Mouse (Mus musculus): ENCODE data around the gene Synm. TPM values are rescaled to one million over a fixed set of nuclear protein-coding genes. Genes with fewer than 3 reads are reported as not detected.
A peak's percentile ranks its signal among the peaks of the same experiment; 100 is the strongest.

The Synm gene
- 0.79 and 0.88 TPM in 2 replicates for polyA plus RNA-seq (2014; fragmentation: Nextera tagmentation; extraction: Ambion mirVana)

GRCm38 (mm10) chr7:67759629-67759995 is at the start of gene Synm:
Gene Synm, minus strand, starts transcription at chr7:67759742.
- WGBS = under 1% methylated on average over 37 of the region's 37 CpGs
- H3K9ac ChIP-seq (ENCODE audit: low read length) = peak within 1 kb of the TSS; percentile 41; the same call in 1 of the 2 replicates
- peak within 1 kb of the TSS; percentile 50 for H3K4me3 ChIP-seq (ENCODE audit: low read depth, low read length)
- peaks cover 14% of the 10 kb centered on the region for H3K27me3 ChIP-seq (ENCODE audit: control insufficient read depth, insufficient read depth, low read length)
- no peak within 1 kb of the TSS for H3K27ac ChIP-seq (replicated peaks; ENCODE audit: low read depth, low read length)
- no peaks in the 10 kb centered on the region for H3K36me3 ChIP-seq (ENCODE audit: control insufficient read depth, insufficient read depth, low read length)
- H3K9me3 ChIP-seq (ENCODE audit: control insufficient read depth, low read length) = no peaks in the 10 kb centered on the region
- peak within 1 kb of the TSS; percentile 100 for H3K4me2 ChIP-seq (ENCODE audit: low read depth, severe bottlenecking)
- ATAC-seq (ENCODE audit: insufficient number of reproducible peaks, low FRiP score, low TSS enrichment, low read depth) = peak; percentile 82
- DNase-seq (ENCODE audit: low spot score) = peak; percentile 95
- peaks cover 9% of the 10 kb centered on the region for H3K4me1 ChIP-seq (ENCODE audit: control insufficient read depth, insufficient read depth, low read length)

- Histone ChIP-seq H3K4me3 (ENCODE audit: low read depth, low read length) (peak overlapping the region; percentile 27), H3K4me2 (ENCODE audit: low read depth, severe bottlenecking) (peak overlapping the region; percentile 74), H3K9me3 (ENCODE audit: control insufficient read depth, low read length) (no peaks in the 10 kb centered on the region), H3K27me3 (ENCODE audit: control insufficient read depth, insufficient read depth, low read length) (no peaks in the 10 kb centered on the region), H3K36me3 (ENCODE audit: control insufficient read depth, insufficient read depth, low read length) (no peaks in the 10 kb centered on the region), H3K9ac (ENCODE audit: low read length) (peak overlapping the region; percentile 40; the same call in 1 of the 2 replicates), H3K27ac (replicated peaks; ENCODE audit: low read depth, low read length) (no peak overlapping the region), H3K4me1 (ENCODE audit: control insufficient read depth, insufficient read depth, low read length) (no peaks in the 10 kb centered on the region)
- WGBS = 14% methylated on average over 12 of the region's 13 CpGs
- ATAC-seq (ENCODE audit: insufficient number of reproducible peaks, low FRiP score, low TSS enrichment, low read depth) (no peak), DNase-seq (ENCODE audit: low spot score) (no peak)
Measured at GRCm38 (mm10) chr7:67803857-67804215, 44.3 kb upstream of the Synm start.

- H3K9ac ChIP-seq (ENCODE audit: low read length) = peak overlapping the region; percentile 40; the same call in 1 of the 2 replicates
- peak overlapping the region; percentile 27 for H3K4me3 ChIP-seq (ENCODE audit: low read depth, low read length)
- H3K27ac ChIP-seq (replicated peaks; ENCODE audit: low read depth, low read length) = no peak overlapping the region
- no peaks in the 10 kb centered on the region for H3K36me3 ChIP-seq (ENCODE audit: control insufficient read depth, insufficient read depth, low read length)
- ATAC-seq (ENCODE audit: insufficient number of reproducible peaks, low FRiP score, low TSS enrichment, low read depth) (peak; percentile 70), DNase-seq (ENCODE audit: low spot score) (peak; percentile 94)
- H3K9me3 ChIP-seq (ENCODE audit: control insufficient read depth, low read length) = no peaks in the 10 kb centered on the region
- H3K4me2 ChIP-seq (ENCODE audit: low read depth, severe bottlenecking) = peak overlapping the region; percentile 74
- no peaks in the 10 kb centered on the region for H3K4me1 ChIP-seq (ENCODE audit: control insufficient read depth, insufficient read depth, low read length)
- no peaks in the 10 kb centered on the region for H3K27me3 ChIP-seq (ENCODE audit: control insufficient read depth, insufficient read depth, low read length)
- WGBS = 19% methylated on average over 28 of the region's 28 CpGs
Measured at GRCm38 (mm10) chr7:67803015-67803856, 43.7 kb upstream of the Synm start.

DNA sequence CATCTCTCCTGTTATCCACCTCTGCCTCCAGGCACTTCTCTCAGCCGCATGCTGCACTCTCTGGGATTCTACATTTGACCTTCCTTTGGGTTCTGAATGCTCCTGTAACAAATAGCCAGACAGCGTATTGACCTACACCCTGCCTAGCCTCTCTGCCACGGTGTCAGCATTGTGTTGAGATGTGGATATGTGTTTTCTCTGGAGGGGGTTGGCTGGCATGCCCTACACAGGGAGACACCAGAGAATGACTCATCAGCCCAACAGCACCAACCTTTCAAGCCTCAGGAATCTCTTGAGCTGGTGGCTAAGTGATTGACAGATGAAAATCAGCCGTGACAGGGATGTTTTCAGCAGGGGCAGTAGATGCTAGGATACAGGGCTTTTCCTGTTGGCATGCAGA is 41.5 kb upstream of the Synm start:
- Histone ChIP-seq H3K27me3 (ENCODE audit: control insufficient read depth, insufficient read depth, low read length) (no peaks in the 10 kb centered on the region), H3K4me2 (ENCODE audit: low read depth, severe bottlenecking) (no peak overlapping the region), H3K9ac (ENCODE audit: low read length) (no peak overlapping the region), H3K27ac (replicated peaks; ENCODE audit: low read depth, low read length) (no peak overlapping the region), H3K4me1 (ENCODE audit: control insufficient read depth, insufficient read depth, low read length) (no peaks in the 10 kb centered on the region), H3K9me3 (ENCODE audit: control insufficient read depth, low read length) (no peaks in the 10 kb centered on the region), H3K4me3 (ENCODE audit: low read depth, low read length) (no peak overlapping the region), H3K36me3 (ENCODE audit: control insufficient read depth, insufficient read depth, low read length) (no peaks in the 10 kb centered on the region)
- ATAC-seq (ENCODE audit: insufficient number of reproducible peaks, low FRiP score, low TSS enrichment, low read depth) = no peak
- 83% methylated on average over 4 of the region's 4 CpGs for WGBS
- DNase-seq (ENCODE audit: low spot score) = no peak

- H3K36me3 ChIP-seq (ENCODE audit: control insufficient read depth, insufficient read depth, low read length) = no peaks in the 10 kb centered on the region
- H3K4me3 ChIP-seq (ENCODE audit: low read depth, low read length) = no peak overlapping the region
- DNase-seq (ENCODE audit: low spot score) = no peak
- H3K27ac ChIP-seq (replicated peaks; ENCODE audit: low read depth, low read length) = no peak overlapping the region
- no peaks in the 10 kb centered on the region for H3K27me3 ChIP-seq (ENCODE audit: control insufficient read depth, insufficient read depth, low read length)
- no peak overlapping the region for H3K9ac ChIP-seq (ENCODE audit: low read length)
- H3K4me1 ChIP-seq (ENCODE audit: control insufficient read depth, insufficient read depth, low read length) = no peaks in the 10 kb centered on the region
- no peak for ATAC-seq (ENCODE audit: insufficient number of reproducible peaks, low FRiP score, low TSS enrichment, low read depth)
- H3K9me3 ChIP-seq (ENCODE audit: control insufficient read depth, low read length) = no peaks in the 10 kb centered on the region
- WGBS = 87% methylated on average over 6 of the region's 6 CpGs
- no peak overlapping the region for H3K4me2 ChIP-seq (ENCODE audit: low read depth, severe bottlenecking)
Measured at GRCm38 (mm10) chr7:67800547-67800946, 41.0 kb upstream of the Synm start.

DNA sequence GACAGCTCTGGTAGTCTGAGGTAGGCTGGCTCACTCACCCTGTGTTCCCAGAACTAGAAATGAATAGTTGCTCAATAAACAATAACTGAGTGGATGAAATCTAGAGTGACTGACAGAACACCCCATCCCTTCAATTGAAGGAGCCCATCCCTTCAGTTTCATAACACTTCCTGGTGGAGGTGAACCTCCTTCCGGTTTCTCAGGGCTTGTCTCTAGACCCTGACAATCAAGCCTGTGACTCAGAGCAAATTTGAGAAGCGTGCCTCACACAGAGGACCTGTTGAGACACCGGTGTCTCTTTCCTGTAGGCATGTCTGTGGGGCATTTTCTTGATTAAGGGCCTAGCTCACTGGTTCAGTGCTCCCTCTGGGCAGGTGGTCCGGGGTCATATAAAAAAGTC is 38.9 kb upstream of the Synm start:
- WGBS = 89% methylated on average over 4 of the region's 4 CpGs
- ATAC-seq (ENCODE audit: insufficient number of reproducible peaks, low FRiP score, low TSS enrichment, low read depth) (no peak), DNase-seq (ENCODE audit: low spot score) (no peak)
- Histone ChIP-seq H3K9me3 (ENCODE audit: control insufficient read depth, low read length) (no peaks in the 10 kb centered on the region), H3K4me1 (ENCODE audit: control insufficient read depth, insufficient read depth, low read length) (no peaks in the 10 kb centered on the region), H3K27ac (replicated peaks; ENCODE audit: low read depth, low read length) (no peak overlapping the region), H3K36me3 (ENCODE audit: control insufficient read depth, insufficient read depth, low read length) (no peaks in the 10 kb centered on the region), H3K4me2 (ENCODE audit: low read depth, severe bottlenecking) (no peak overlapping the region), H3K4me3 (ENCODE audit: low read depth, low read length) (no peak overlapping the region), H3K27me3 (ENCODE audit: control insufficient read depth, insufficient read depth, low read length) (no peaks in the 10 kb centered on the region), H3K9ac (ENCODE audit: low read length) (no peak overlapping the region)

GRCm38 (mm10) chr7:67797065-67797464 is 37.5 kb upstream of the Synm start:
- DNase-seq (ENCODE audit: low spot score) (no peak), ATAC-seq (ENCODE audit: insufficient number of reproducible peaks, low FRiP score, low TSS enrichment, low read depth) (no peak)
- Histone ChIP-seq H3K9me3 (ENCODE audit: control insufficient read depth, low read length) (no peaks in the 10 kb centered on the region), H3K36me3 (ENCODE audit: control insufficient read depth, insufficient read depth, low read length) (no peaks in the 10 kb centered on the region), H3K4me3 (ENCODE audit: low read depth, low read length) (no peak overlapping the region), H3K27ac (replicated peaks; ENCODE audit: low read depth, low read length) (no peak overlapping the region), H3K27me3 (ENCODE audit: control insufficient read depth, insufficient read depth, low read length) (no peaks in the 10 kb centered on the region), H3K4me2 (ENCODE audit: low read depth, severe bottlenecking) (no peak overlapping the region), H3K9ac (ENCODE audit: low read length) (no peak overlapping the region), H3K4me1 (ENCODE audit: control insufficient read depth, insufficient read depth, low read length) (peaks cover 3% of the 10 kb centered on the region)
- 25% methylated on average over 8 of the region's 8 CpGs for WGBS

DNA sequence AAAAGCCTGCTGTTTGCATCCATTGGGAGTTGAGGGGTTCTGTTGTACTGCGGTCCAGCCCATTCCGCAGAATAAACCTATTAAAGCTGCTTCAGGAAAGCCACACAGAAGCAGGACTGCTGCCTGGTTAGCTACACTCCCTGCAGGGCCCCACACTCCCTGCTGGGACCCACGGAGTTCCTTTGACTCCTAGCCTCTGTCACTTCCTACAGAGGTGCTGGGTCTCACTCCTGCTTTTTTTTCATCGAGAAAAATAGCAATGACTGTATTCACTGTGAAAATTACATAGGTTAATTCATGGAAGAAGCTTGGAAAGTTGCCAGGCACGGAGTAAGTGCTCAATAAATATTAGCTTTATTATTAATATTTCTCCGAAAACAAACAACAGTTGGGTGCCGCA is 33.9 kb upstream of the Synm start:
- peaks cover 8% of the 10 kb centered on the region for H3K4me1 ChIP-seq (ENCODE audit: control insufficient read depth, insufficient read depth, low read length)
- H3K9me3 ChIP-seq (ENCODE audit: control insufficient read depth, low read length) = no peaks in the 10 kb centered on the region
- DNase-seq (ENCODE audit: low spot score) (no peak), ATAC-seq (ENCODE audit: insufficient number of reproducible peaks, low FRiP score, low TSS enrichment, low read depth) (no peak)
- H3K9ac ChIP-seq (ENCODE audit: low read length) = no peak overlapping the region
- H3K4me3 ChIP-seq (ENCODE audit: low read depth, low read length) = no peak overlapping the region
- H3K36me3 ChIP-seq (ENCODE audit: control insufficient read depth, insufficient read depth, low read length) = no peaks in the 10 kb centered on the region
- no peak overlapping the region for H3K4me2 ChIP-seq (ENCODE audit: low read depth, severe bottlenecking)
- WGBS = 73% methylated on average over 7 of the region's 7 CpGs
- no peak overlapping the region for H3K27ac ChIP-seq (replicated peaks; ENCODE audit: low read depth, low read length)
- no peaks in the 10 kb centered on the region for H3K27me3 ChIP-seq (ENCODE audit: control insufficient read depth, insufficient read depth, low read length)
